Mouse (Mus musculus) spleen, adult 2 months (tissue): ENCODE results near the gene Stk40.

Experiments
- CTCF ChIP-seq: fragments of 200-500 bp; IDR thresholded peaks from 2 replicates; pipeline ENCODE4 v1.5.1; 2011; ENCODE audit warnings: mild to moderate bottlenecking, inconsistent platforms; ENCODE audit not compliant: insufficient read depth, insufficient read length, insufficient replicate concordance; ENCODE audit errors: extremely low read depth
- POLR2A ChIP-seq: fragments of 200-500 bp; IDR thresholded peaks from 2 replicates; pipeline ENCODE4 v1.6.1; 2011; ENCODE audit warnings: low read depth, low read length, inconsistent platforms

GRCm38 (mm10) chr4:126151701-126152440, 48.1 kb downstream of the Stk40 start:
- no peak for TF ChIP-seq POLR2A
- TF ChIP-seq CTCF: no peak
